Mouse (Mus musculus) spleen, postnatal 14 days (tissue): Measurements from ENCODE around the gene Myf5.

ENCODE experiments used
- DNase-seq, 2 experiments: peaks; one replicate each; pipeline ENCODE4 v3.0.0; 2021 to 2022; ENCODE audit warnings: low spot score in 2 of 2

Gene Myf5

DNA sequence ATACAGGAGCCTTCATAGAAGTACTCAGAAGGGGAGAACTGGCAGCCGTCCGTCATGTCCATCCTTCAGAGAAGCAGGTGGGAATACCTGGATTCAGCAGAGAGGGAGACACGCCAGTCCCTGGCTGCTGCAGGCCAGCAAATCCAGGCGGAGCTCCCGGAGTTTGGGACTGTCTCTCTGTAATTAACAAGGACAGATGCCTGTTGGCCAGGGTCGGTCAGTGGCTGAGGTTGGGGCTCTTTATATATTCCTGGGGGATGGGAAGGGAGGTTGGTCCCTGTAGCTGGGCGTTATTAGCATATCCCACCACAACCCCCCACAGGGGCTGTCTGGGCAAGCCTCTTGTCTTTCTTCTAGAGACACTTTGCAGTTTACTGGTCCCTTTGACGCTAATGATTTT, at the start of gene Myf5:
Myf5 (minus strand) TSS at position 265 of the 400 bp plus-strand sequence.
- no peak for DNase-seq

DNA sequence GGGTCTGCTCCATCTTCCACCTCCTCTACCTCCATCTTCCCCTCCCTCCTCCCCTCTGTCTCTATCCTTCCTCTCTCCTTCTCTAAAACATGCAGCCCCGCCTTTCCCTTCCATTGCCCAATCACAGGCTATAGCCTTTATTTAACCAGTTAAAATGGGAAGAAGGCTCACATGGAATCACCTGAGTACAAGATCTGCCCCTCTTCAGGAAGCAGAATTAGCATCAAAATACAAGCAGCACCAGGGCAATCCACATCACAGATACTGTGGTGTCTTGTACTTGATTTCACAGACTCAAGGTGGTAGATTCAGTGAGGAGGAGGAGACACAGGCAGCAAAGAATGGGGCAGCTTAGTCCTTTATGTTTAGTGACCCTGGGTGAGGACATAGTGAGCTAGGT, 42.8 kb upstream of the Myf5 start:
- DNase-seq, result no peak

DNA sequence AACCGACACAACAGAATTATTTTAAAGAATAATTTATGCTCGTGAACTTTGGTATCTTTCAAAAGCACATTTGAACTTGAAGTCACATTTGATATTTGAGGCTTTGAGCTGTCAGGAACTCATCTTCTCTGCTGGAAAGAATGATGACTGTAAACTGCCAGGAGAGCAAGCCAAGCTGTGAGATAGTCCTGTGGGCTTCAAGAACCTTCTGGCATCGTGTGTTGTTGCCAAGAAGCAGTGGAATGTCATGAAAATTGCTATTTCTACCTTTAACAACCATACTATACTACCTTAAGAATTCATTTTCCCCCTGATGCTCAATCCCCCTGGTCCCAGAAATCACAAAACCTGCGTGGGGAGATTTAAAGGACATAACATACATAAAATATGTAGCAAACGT, 33.3 kb upstream of the Myf5 start:
- DNase-seq, result no peak

DNA sequence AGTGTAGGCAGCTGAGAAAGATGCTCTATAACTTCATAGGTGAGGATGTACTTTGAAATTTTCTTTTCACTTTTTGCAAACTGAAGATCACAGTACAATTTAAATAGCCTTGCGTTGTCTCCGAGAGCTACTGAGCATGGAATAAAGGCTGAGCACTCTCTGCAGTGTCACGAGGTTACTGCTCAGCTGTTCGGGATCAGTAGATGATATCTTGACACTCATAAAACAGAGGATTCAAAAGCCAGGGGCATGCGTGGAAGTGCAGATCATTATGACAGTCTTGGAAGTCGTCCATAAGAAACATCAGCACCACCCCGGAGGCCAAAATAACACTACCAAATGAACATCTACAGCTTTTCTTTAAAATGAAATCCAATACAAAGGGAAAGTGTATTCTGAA, 30.7 kb upstream of the Myf5 start:
- DNase-seq, result no peak

DNA sequence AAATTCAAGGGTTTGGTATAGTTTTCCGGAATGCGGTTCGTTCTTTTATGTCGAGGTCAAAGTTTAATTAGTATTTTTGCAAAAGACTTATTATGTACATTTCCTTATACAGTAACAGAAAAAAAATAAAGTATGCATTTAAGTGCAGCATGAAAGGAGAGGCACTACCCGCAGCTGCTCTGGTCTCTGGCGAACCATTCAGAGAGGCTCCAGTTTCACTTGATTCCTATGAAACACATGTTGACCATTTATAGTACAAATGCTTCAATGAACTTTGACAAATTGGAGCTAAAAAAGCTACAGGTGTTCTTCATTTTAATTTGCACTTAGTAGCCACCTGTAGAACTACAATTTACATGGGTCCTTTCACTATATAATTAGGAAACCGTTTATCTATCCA, 28.8 kb upstream of the Myf5 start:
- no peak for DNase-seq

DNA sequence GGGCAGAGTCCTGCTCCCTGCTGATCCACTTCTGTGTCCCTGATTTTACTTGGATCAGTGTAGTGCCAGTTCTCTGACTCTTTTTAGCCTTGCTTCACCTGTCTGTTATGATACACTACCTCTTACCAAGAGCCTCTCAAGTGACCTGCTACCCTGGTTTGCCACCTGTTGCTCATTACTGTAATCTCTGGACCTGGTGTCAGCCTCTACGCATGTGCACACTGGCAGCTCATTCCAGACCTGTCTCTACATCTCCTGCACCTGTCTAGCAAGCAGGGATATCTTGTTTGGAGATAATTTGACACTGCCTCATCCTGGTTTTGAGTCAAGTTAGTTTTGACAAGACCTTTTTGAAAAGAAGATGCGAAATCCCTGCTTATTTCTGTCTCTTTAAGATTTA, 20.5 kb upstream of the Myf5 start:
- no peak for DNase-seq

DNA sequence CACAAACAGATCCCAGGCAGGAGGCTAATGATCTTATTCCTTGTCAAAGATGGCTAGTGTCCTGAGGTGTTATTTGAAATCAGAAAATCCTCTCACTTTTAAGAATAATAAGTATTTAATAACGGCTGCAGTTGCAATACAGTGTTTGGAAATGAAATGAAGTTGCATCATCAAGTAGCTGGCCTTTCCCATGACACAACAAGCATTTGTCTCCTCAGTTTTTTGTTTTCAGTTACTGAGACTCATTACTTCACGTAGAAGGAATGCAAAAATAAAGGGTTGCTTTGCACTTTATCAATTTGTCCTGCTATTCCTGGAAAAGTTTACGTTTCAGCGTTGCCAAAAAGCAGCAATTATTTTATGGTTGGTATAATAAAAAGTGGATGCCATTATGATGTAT, 17.5 kb upstream of the Myf5 start:
- DNase-seq, result no peak

DNA sequence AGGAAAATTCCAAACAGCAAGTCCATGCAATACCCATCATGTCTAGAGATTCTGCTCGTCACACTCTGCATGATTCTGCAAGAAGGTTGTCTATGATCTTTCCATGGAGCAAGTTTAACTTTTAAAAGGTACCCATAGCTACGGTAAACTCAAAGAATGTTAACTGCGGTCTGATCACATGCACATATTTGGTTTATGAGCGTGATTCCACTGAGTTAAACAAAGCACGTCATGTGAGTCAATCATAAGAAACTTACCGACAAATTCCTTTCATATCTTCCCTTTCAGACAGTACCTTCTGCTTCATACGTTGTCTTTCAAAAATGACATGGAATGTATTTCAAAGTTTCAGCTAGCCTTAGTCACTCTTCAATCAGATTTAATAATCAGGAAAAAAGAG, 16.3 kb upstream of the Myf5 start:
- no peak for DNase-seq

DNA sequence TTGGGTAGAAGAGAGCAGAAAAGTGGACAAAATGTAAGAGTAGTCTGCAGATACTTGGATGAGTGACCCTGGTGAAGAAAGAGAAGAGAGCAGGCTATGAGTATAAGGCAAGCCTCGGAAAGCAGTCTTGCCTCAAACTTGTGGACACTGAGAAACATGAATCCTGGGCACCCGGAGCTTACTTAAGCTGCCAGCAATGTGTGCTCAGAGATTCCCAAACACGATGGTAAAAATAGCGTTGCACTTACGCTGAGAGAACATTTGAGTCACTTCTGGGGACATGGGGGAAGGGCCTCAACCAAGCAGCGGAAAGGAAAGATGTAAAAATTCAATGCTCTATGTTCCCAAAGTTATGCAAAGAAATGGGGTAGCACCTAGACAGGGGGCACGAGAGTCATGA, 13.7 kb upstream of the Myf5 start:
- no peak for DNase-seq

DNA sequence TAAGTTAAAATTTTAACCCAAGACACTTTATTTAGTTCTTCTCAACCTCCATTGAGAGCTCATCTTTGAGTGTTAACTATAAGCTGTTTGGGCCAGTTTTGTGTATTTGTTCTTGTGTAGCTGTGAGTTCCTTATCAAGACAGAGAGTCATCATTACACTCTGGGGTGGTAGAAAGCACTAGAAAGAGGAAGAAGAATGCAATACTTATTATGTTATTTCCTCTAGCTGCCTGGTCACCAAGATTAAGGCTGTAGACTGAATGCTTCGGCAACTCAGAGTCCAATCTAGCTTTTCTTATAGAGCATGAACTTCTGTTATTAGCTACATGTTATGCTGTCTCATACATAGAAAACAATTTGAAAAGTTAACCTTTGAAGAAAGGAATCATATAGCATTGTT, 10.5 kb upstream of the Myf5 start:
- no peak for DNase-seq

DNA sequence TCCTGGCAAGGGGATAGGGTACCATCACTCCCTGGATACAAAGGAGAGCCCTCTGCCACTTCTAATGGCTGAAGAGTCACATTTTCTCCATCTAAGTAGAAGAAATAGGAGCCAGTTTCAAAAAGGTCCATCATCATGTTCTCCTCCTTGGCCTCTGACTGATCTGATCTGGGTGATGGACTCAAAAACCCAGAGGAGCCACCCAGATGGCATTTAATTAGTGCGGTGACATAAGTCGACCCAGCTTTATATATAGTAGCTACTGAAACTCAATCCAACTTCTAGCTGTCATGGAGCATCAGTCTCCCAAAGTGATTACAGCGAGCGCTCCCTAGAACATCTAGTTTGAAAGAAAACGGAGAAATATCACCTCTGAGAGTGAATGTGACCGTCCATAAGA, 8.6 kb upstream of the Myf5 start, which contains the start of gene Myf6:
Myf6 (minus strand) TSS at position 170 of the 400 bp plus-strand sequence.
- no peak for DNase-seq

DNA sequence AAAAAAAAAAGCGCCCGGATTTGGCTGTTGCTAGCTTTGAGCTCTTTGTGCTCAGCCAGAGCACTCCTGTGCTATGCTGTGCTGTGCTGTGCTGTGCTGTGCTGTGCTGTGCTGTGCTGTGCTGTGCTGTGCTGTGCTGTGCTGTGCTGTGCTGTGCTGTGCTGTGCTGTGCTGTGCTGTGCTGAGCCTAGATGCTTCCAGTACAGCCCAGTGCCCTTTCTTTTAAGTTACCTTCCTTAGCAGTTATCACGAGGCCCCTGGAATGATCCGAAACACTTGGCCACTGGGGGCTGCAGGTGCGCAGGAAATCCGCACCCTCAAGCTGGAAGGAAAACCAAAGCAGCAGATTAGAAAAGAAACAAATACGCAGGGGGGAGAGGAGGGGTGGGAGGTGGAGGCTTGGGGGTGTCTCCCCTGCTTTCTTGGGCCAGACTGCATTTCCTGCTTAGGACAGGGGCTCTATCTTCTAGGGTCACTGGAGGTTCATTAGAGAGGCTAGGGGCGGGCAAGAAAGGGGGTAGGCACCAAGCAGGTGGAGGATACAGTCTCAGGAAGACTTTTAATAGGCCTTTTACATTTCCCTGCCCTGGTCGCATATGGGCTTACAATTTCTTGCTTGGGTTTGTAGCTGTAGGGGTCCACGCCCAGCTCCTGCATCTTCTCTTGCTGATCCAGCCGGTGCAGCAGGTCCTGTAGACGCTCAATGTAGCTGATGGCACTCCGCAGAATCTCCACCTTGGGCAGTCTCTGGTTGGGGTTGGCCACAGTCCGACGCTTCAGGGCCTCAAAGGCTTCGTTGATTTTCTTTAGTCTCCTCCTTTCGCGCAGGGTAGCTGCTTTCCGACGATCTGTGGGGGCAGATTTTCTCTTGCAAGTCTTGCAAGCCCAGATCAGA, 7.9 kb upstream of the Myf5 start:
- DNase-seq, result no peak

DNA sequence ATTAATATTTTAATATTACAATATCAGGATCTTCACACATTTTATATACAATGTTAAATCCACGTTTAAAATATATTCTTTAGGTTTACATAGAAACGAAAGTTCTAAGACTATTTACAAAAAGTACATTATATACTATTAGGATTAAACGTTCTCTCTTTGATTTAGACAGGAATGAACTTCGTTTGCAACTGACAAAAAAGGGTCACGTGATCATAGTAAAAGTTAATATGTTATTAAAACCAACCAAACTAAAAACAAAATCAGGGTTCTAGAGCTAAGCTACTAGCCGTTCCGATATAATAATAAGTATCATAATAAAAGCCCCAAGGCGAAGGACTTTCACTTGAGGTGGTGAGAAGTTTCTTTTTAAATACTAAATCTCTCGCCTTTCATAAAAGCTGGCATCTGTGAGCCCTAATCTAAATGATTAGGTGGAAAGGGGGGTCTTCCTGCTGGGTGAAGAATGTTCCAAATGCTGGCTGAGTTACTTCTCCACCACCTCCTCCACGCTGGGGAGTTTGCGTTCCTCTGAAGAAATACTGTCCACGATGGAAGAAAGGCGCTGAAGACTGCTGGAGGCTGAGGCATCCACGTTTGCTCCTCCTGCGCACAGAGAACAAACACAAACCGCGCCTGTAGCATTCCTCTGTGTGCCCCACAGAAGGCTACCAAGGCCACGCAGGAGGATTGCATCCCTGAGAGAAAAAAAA, 7.1 kb upstream of the Myf5 start:
- DNase-seq, result no peak

DNA sequence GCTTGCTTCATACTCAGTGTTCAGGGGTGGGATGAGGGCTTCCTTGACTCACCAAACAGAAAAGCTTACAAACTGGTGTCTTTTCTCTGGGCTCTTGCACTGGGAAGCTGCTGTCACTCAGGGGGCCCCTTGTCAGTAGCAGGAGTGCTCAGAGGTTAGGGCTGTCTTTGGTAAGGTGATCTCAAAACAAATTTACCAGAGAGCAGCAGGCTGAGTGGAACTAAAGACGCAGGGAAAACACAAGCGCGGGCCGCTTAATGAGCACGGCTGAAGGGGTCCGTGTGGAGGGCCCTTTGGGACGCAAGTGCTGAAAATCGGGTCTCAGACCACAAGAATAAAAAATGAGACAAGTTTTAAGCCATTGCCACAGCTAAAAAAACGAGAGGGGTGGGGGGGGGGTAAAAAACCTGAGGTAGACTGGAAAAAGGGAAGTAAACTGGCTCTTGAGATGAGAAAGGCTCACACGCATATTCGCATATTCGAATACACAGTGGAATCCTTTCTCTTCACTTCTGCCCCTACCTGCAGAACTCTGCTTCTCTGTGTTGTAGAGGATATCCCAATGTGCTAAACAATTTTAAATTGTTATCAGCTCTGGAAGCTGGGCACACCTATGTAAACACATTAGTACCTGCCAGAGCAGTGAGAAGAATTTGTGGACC, 2.9 kb upstream of the Myf5 start:
- DNase-seq, result no peak

DNA sequence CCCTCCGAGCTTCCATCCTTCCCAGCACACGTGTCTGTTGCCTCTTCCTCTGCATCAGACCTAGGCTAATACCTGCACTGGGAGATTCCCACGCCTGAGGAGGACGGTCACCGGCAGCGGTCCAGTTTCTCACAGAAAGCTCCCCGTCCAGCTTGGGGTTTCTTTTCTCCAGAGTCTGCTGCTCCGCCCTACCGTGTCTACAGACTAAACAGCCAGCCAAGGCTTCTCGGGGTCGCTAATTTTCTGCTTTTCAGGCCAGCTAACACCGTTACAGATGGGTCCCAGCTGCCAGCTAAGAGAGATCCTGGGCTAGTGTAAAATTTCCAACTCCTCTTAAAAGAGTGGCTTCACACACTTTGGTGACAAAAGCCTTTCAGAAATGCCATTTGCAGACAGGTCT, 836 bp upstream of the Myf5 start:
- DNase-seq, result no peak

DNA sequence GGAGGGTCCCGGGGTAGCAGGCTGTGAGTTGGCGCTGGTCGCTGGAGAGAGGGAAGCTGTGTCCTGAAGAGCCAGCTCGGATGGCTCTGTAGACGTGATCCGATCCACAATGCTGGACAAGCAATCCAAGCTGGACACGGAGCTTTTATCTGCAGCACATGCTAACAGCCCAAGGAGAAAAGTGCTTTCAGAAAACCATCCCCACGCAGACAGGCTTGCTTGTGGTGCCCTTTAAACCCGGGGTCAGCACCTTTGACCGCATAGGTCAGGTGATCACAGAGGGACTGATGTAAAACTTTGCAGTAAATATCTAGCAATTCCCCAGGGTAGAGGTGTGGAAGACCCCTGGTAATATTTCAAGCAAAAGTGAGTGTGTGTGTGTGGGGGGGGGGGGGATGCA, 1.9 kb downstream of the Myf5 start:
- no peak for DNase-seq

DNA sequence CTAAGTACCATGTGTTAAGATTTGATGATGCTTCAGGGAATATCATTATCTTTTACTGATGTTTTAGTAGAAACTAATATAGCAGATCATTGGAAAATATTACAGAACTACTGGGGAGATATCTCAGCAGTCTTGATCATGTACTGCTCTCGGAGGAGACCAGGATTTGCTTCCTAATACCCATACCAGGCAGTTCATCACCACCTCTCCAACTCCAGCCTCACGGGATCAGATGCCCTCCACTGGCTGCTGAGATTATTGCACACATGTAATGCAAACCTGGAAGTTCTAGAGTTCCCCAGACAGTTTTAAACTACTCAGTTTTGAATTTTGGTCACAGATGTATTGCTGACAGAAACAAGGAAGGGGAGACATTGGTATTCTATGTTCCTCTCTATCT, 12.4 kb downstream of the Myf5 start:
- DNase-seq, result no peak

DNA sequence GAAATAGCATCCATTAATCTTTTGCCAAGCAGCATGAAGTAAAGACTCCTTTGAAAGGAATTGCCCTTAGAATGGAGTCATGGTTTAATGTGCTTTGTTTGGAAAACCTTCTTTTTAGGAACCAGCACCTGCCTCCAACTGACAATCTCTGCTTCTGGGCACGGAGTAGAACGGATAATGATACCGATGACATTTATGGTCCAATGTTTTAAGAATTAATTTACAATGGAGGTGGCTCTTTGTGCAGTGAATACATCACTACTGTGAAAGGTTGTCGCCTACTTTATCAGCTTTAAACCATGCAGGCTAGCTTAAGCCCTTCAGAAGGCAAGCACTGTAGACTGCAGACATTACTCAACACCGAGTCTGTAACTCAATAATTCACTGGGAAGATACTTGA, 14.2 kb downstream of the Myf5 start:
- DNase-seq, result no peak

DNA sequence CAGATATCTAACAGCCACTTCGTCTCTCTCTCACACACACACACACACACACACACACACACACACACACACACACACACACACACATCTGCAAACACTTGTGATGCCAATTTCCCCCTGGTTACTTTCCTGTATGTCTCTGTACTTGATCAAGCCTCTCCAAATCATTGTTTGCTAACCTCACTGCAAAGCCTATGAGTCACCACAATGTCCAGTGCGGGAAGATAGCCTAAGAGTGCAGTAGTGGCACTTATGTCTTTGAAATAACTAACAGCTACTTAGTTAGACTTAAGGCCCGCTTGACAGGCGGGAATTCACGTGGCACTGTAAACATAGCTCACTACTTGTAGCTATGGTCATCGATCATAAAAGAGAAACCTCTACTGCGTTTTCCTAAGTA, 18.1 kb downstream of the Myf5 start:
- DNase-seq, result no peak

DNA sequence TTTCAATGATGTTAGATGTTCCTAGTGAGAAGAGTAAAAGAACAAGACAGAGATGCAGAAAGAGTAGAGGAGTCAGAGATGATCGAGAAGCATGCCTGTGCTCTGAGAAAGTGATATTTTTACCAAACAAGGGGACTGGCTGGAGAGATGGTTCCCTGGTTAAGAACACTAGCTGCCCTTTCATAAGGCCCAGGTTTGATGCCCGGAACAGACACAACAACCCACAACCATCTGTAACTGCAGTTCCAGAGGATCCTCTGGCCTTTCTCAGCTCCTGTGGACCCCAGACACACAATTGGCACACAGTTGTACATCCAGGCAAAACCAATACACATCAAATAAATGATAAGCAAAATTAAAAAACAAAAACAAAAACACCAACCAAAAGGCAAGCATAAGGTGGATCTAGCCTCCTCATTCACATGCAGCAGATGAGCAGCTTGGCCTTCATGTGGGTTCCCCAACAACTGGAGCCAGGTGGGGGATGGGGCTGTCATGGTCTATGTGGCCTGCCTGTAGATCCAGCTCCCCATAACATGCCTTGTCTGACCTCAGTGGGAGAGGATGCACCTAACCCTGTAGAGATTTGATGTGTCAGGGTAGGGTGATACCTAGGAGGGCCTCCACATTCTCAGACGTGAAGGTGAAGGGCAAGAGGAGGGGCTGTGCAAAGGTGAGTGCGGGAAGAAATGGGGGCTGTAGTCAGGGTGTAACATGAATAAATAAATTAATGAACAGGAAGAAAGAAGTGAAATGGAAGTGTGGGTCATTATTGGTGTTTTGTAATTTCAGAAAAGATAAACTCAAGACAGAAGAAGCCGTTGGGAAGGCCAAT, 36.2 kb downstream of the Myf5 start:
- no peak for DNase-seq

DNA sequence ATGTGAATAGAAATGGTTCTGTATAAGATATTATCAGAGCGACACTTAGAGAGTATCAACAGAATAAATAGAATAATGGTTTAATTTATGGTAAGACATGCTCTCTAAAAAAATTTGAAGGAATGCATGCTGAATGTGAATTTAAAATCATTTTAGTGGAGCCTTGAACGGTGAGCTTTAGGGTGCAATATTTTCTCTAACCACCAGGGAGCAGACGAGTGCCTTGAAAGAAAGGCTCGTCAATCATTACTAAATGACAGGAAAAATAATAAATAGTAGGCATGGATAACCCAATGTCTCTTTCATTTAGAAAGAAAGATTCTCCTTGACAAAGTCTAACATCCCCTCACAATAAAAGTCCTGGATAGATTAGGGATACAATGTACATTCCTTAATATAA, 43.2 kb downstream of the Myf5 start:
- no peak for DNase-seq

DNA sequence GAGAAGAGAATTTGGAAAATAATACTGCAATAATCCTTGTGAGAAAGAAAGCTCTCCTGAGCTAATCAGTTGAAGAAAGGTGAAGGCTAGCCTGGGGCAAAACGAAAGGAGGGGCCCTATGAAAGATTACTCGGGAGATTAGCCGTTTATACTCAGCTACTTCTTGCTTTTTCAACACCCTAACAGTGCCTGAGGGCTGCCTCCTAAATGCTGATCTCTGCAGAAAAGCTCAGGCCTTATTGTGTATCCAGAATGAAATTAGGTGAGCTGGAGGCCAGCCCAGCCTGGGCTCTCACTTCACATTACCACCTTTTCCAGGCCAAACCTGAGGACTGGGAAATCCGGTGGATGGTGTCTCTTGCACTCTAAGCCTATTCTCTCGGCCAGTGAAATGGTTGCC, 49.0 kb downstream of the Myf5 start:
- no peak for DNase-seq
